Mouse (Mus musculus) gastrocnemius, adult 2 months (tissue): ENCODE data around the gene Ubp1. TPM values are rescaled to one million over a fixed set of nuclear protein-coding genes. Genes with fewer than 3 reads are reported as not detected.

Experiments
- DNase-seq: peaks from one replicate; pipeline ENCODE4 v3.0.0; 2022
- H3K27ac ChIP-seq: fragments of 200-600 bp; 2 replicates; pipeline ENCODE4 v1.8.1; 2022; ENCODE audit warnings: mild to moderate bottlenecking
- H3K4me3 ChIP-seq: fragments of 200-600 bp; 2 replicates; pipeline ENCODE4 v1.8.1; 2022; ENCODE audit warnings: mild to moderate bottlenecking, moderate library complexity
- CTCF ChIP-seq: fragments of 200-600 bp; IDR thresholded peaks from 2 replicates; pipeline ENCODE4 v1.8.1; 2022; ENCODE audit warnings: antibody characterized with exemption, mild to moderate bottlenecking, moderate library complexity
- intact Hi-C: fragments of 180-260 bp; cut with DNase I; formaldehyde crosslinking; loops from one replicate; pipeline ENCODE4 v1.15.1; 2025
- total RNA-seq, 2 experiments: library from RNA; stranded (reverse); gene quantifications; 2 replicates each; pipeline ENCODE4 v1.2.3; 2021

The Ubp1 gene
- total RNA-seq, 2 experiments from 2014 or later: 19.7 to 20.3 TPM

DNA sequence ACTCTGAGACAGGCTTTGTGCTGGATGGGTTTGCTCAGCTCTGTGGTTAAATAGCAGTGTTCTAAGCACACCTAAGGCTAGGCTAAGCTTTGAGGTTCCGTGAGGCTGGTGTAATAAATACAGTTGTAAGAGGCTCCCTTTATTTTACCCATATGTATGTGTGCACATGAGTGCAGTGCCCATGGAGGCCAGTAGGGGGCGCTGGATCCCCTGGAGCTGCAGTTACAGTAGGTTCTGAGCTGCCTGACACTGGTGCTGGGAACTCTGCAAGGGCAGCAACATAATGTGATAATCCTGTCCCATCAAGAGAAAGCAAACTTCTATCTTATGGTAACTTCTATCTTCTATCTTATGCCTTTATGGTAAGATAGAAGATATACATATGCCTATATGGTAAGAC lies 67.6 kb downstream of the Ubp1 start:
- DNase-seq: no peak
- H3K4me3 ChIP-seq: no peak overlapping the region
- no peak overlapping the region for H3K27ac ChIP-seq
- TF ChIP-seq CTCF: peak; percentile 34
- intact Hi-C loops: no loop called here

DNA sequence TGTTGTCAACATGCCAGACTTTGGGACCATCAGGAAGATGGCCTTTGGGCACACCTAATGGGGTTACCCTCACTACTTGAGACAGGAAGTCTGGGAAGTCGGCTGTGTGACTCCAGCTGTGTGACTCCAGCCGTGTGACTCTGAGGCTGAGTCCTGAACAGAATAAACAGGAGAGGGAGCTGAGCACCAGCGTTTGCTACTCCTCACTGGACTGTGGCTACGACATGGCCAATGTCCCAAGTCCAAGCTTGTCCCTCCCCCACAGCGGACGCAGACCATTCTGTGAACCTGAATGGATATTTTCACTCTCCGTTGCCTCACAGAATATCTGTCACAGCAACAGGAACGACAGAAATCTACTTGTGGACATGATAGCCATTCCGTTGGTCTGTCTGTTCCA lies 76.1 kb downstream of the Ubp1 start:
- H3K27ac ChIP-seq: no peak overlapping the region
- no peak for TF ChIP-seq CTCF
- intact Hi-C loops: no loop called here
- DNase-seq: no peak
- H3K4me3 ChIP-seq: no peak overlapping the region

DNA sequence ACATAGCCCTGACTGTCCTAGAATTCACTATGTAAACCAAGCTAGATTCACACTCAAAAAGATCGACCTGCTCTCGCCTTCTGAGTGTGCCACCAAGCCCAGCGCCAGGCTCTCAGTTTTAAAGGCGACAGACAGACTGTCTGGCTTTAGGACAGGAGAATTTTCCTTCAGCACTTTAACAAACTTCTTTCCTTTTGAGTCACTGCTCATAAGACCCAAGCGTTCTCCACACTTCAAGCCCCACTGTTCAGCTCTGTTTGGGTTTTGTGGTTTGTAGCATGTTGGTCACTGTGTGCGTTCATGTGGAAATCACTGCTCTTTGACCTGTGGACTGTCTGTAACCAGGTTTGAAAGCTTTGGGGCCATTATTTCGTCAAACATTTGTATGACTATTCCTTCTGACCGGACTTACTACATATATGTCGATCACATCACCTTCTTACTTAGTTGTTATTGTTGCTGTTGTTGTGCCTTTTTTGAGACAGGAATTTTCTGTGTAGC lies 77.2 kb downstream of the Ubp1 start:
- H3K27ac ChIP-seq: no peak overlapping the region
- intact Hi-C loops: no loop called here
- H3K4me3 ChIP-seq: no peak overlapping the region
- no peak for TF ChIP-seq CTCF
- DNase-seq: no peak

DNA sequence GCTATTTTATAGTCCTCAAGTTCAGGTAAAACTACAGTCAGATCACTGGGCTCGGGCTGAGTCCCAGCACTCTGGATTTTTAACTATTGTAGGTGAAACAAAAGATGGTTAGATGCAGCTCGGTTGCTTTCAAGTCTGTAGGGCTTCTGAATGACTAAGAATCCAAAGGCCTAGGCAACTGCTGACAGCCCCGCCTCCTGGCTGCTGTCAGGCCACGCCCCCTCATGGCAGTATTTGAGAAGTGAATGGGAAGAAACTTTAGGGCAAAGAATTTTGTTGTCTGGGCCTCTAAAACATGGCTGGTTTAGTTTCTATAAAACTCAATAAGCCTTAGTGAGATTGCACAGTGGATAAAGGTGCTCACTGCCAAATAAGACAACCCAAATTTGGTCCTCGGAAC lies 78.8 kb downstream of the Ubp1 start:
- intact Hi-C loops: no loop called here
- DNase-seq: no peak
- no peak for TF ChIP-seq CTCF
- Histone ChIP-seq H3K27ac (no peak overlapping the region), H3K4me3 (no peak overlapping the region)

DNA sequence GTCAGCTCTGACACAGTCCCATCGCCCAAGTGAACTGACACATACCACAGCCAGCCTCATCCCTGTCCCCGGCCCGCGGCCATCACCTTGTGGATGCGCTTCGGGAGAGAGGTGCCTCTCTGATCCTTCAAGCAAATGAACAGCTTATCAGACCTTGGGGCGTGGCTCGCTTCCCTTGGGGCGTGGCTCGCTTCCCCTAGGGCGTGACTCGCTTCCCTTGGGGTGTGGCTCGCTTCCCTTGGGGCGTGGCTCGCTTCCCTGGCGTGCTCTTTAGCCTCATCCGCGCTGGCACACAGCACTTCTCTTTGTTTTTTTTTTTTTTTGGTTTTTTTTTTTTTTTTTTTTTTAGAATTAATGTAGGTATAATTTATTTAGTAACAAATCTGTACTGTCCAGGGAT lies 80.5 kb downstream of the Ubp1 start:
- TF ChIP-seq CTCF: no peak
- Histone ChIP-seq H3K27ac (no peak overlapping the region), H3K4me3 (no peak overlapping the region)
- intact Hi-C loops: no loop called here
- no peak for DNase-seq

DNA sequence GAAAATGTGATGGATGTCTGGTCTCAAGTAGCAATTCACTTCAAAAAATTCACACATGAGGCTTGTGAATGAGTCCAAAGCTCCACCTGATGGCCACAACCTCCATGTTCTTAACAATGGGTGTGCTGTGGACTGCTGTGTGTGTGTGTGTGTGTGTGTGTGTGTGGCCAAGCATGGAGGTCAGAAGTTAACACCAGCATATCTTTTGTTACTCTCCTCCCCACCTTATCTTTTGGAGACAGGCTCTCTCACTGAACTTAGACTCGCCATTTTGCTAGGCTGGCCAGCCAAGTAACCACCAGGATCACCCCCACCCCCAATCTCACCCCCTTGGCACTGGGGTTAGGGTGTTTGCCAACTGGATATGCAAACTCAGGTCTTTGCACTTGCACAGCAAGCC lies 83.3 kb downstream of the Ubp1 start:
- DNase-seq: no peak
- no peak overlapping the region for H3K4me3 ChIP-seq
- H3K27ac ChIP-seq: no peak overlapping the region
- intact Hi-C loops: no loop called here
- TF ChIP-seq CTCF: no peak

DNA sequence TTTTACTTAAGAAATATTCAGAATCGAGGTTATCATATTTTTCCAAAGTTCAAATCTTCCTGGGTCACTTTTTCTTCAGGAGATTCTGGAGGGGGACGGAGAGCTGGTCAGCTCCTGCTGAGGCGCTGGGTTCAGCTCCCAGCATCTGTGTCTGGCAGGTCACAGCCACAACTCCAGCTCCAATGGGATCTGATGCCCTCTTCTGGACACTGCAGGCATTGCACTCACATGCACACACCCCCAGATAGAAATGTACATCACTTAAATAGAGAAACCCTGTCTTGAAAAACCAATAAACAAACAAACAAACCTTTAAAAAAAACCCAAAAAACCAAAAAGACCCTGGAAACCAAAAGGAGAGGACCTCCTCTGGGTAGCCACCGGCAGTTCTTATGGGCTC lies 85.0 kb downstream of the Ubp1 start:
- DNase-seq: no peak
- Histone ChIP-seq H3K27ac (no peak overlapping the region), H3K4me3 (no peak overlapping the region)
- intact Hi-C loops: no loop called here
- peak; percentile 41 for TF ChIP-seq CTCF

DNA sequence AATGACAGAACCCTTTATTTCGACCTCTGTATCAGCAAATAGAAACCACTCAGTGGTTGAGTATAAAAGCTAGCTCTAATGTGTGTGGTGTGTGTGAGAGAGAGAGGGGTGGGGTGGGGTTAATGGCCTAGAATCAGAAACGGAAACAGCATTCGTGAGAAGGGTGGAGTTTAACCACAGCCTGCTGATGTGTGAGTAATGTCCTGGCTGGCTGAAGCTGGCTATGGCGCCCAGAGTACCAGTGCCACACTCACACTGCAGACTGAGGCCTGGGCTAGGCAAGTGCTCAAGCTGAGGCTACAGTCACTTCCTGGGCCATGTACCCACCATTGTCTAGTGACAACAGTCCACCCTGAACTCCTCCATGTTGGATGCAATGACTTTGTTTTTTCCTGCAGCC lies 85.7 kb downstream of the Ubp1 start:
- Histone ChIP-seq H3K27ac (no peak overlapping the region), H3K4me3 (no peak overlapping the region)
- TF ChIP-seq CTCF: no peak
- DNase-seq: no peak
- intact Hi-C loops: no loop called here

DNA sequence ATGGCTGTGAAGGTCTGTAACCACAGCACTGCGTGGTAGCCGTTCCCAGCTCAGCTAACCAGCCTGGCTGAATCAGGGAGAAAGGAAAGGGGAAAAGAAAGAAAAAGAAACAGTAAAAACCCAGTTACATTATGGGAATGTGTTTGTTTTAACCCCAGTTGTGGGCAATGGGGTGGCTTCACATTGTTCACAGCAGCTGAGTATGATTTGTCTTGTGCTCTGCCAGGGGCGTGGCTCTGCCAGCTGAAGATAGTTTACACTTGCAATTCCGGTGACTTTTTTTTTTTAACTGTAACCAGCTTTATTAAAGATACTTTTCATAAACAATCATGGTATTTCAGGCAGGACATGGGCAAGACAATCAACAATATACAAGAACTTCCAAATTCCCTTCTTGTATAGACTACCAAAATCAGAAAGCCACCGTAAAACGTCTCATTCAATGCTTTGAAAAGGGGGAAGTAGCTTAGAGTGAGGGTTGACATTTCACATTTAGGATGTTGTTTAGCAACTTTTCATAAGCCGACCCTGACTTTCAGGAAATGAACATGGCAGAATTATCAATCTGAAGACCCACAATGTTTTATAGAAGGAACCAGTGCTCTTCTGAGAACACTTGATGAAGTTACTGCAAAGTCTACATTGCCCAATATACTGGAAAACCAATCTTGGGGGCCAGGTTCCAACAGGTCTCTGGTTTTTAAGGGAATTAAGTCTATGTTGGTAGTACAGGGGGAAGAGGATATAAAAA lies 88.5 kb downstream of the Ubp1 start:
- Histone ChIP-seq H3K4me3 (no peak overlapping the region), H3K27ac (no peak overlapping the region)
- no peak for TF ChIP-seq CTCF
- no peak for DNase-seq
- intact Hi-C loops: no loop called here

DNA sequence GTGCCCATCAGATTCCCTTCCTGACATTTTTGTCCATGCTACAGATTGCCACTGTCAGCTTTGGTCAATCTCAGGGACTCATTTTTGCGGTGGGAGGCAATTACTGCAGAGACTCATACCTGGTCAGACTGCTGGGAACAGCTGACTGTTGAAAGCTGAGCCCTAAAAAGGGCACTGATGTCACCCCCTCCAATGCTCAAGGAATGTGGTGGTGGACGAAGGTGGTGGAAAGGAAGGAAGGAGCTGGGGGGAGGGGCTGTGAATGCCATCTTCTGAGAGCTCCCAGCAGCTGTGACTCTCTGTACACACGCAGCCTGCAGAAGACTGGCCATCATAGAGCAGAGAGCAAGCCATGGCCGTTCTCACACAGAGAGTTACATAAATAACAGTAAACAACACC lies 91.4 kb downstream of the Ubp1 start:
- intact Hi-C loops: no loop called here
- Histone ChIP-seq H3K4me3 (no peak overlapping the region), H3K27ac (no peak overlapping the region)
- DNase-seq: no peak
- TF ChIP-seq CTCF: no peak

DNA sequence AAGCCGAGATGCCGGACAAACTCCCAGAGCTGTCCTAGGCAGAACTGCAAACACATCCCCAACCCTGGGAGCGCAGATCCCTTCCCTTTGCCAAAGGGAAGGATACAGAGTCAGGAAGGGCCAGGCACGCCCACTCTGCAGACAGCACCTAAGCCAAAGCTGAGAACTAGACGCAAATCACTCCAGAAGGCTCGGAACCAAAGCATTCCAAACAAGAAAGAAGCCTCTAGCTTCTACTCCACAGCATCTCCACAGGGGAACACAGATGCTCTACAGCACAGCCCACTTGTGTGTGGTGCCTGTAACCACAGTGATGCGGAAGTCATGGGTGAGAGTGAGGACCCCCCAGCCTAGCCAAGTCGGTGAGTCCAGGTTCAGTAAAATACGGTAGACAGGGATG lies 94.4 kb downstream of the Ubp1 start:
- peak overlapping the region; percentile 74 for H3K4me3 ChIP-seq
- no peak overlapping the region for H3K27ac ChIP-seq
- DNase-seq: peak; percentile 31
- TF ChIP-seq CTCF: no peak
- intact Hi-C loops: no loop called here

DNA sequence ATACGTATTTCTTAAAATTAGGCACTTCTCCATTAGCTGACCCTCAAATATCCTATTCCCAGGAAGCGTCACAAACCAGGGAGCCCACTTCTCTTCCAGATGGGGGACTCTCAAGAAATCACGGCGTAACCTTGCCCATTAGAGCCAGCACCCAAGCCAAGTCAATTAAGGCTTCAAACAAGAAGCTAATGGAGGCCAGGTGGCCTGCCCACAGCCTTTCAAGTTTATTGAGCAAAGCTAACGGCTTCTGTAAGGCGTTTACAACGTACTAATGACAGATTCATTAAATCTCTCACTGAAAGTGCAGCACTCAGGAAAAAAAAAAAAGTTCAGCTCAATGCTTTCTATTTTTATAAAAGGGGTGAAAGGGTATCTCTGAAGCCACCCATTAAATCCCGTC lies 95.1 kb downstream of the Ubp1 start:
- no peak for DNase-seq
- no peak for TF ChIP-seq CTCF
- Histone ChIP-seq H3K4me3 (peak overlapping the region; percentile 74), H3K27ac (peak overlapping the region; percentile 12)
- intact Hi-C loops: no loop called here

DNA sequence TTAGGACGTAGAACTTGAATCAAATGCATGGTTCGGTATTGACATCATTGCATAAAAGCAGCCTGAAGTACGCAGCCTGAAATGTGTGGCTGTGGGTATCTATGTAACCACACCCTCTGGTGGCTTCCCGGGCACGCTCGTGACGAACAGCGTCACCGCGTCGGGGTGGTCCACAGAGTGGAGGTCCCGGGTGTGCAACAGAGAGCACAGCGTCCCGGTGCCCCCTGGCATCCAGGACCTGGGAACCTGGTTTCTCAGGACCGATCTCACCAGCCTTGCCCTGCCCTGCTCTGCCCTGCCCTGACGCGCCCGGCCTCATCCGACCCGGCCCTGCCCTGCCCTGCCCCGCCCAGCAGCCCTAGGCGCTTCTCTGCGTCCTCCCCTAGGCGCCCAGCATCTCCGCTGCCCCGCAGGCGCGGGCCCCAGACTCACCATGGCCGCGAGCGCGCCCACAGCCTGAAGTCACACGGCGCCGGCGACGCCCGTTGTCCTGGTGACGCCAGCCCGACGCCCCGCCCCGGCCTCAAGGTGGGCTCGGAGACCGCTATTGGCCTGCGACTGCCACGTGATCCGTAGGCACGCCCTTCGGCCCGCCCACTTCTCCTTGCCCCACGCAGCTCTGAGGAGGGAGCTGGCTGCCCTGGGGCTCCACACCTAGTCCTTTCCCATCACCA lies 95.7 kb downstream of the Ubp1 start:
- peak; percentile 71 for DNase-seq
- peak overlapping the region; percentile 74 for H3K4me3 ChIP-seq
- TF ChIP-seq CTCF: no peak
- intact Hi-C loops: no loop called here
- peak overlapping the region; percentile 51 for H3K27ac ChIP-seq

Other genes with a start within 250 kb of the Ubp1 start
- gene Pdcd6ip, start 222.7 kb upstream of the Ubp1 start, total RNA-seq: 10 to 100 TPM; 37.1 to 42.5 TPM
- 10 to 100 TPM; 42.0 to 52.7 TPM for gene Clasp2, start 189.5 kb upstream of the Ubp1 start, total RNA-seq
- 1 to 10 TPM in 1 of 2 experiments, under 1 TPM in 1; 0.43 to 1.1 TPM for gene Fbxl2, start 115.3 kb downstream of the Ubp1 start, total RNA-seq
- gene Susd5, start 126.2 kb downstream of the Ubp1 start, total RNA-seq: 1 to 10 TPM in 1 of 2 experiments, under 1 TPM in 1; 0.69 to 1.1 TPM